Mouse (Mus musculus): ENCODE measurements around the gene Vamp5. TPM values are rescaled to one million over a fixed set of nuclear protein-coding genes. Genes with fewer than 3 reads are reported as not detected.

Vamp5 gene
- polyA plus RNA-seq, 1 experiment from 2014 or later = 15.9 TPM

DNA sequence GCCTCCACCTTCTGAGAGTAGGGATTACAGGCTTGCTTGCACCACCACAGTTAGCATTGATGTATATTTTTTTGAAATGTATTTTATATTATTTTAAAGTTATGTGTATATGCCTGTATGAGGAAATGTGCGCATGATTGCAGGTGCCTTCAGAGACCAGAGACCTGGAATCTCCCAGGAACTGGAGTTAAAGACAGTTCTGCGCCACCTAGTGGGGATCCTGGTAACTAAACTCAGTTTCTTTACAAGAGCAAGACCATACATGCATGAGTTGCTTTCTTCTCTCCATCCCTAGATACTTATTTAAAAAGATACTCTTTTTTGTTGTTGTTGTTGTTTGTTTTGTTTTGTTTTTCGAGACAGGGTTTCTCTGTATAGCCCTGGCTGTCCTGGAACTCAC lies 29.3 kb upstream of the Vamp5 start:
- peak; percentile 66 for DNase-seq (ENCODE audit: low spot score)
- WGBS = 20% methylated on average over 3 of the region's 3 CpGs
- Histone ChIP-seq H3K36me3 (replicated peaks) (no peaks in the 10 kb centered on the region), H3K4me1 (peaks cover 7% of the 10 kb centered on the region), H3K9me3 (no peaks in the 10 kb centered on the region), H3K27ac (replicated peaks) (no peak overlapping the region), H3K27me3 (replicated peaks; ENCODE audit: low read depth, poor library complexity, severe bottlenecking) (no peaks in the 10 kb centered on the region), H3K4me3 (no peak overlapping the region)

DNA sequence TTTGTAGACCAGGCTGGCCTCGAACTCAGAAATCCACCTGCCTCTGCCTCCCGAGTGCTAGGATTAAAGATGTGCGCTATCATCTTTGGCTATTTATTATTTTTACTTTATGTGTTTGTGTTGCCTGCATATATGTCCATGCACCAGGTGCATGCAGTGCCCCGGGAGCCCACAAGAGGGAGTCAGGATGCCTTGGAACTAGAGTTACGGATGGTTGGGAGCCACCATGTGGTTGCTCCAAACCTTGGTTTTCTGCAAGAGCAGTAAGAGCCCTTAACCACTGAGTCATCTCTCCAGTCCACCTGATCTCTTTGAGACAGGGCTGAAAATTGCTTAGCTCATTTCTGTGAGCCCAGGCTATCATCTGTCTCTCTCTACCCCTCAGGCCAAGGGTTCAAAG lies 26.9 kb upstream of the Vamp5 start:
- DNase-seq (ENCODE audit: low spot score) = peak; percentile 90
- WGBS = 3% methylated on average over 5 of the region's 5 CpGs
- Histone ChIP-seq H3K36me3 (replicated peaks) (no peaks in the 10 kb centered on the region), H3K4me3 (no peak overlapping the region), H3K27me3 (replicated peaks; ENCODE audit: low read depth, poor library complexity, severe bottlenecking) (no peaks in the 10 kb centered on the region), H3K9me3 (no peaks in the 10 kb centered on the region), H3K27ac (replicated peaks) (no peak overlapping the region), H3K4me1 (no peaks in the 10 kb centered on the region)

DNA sequence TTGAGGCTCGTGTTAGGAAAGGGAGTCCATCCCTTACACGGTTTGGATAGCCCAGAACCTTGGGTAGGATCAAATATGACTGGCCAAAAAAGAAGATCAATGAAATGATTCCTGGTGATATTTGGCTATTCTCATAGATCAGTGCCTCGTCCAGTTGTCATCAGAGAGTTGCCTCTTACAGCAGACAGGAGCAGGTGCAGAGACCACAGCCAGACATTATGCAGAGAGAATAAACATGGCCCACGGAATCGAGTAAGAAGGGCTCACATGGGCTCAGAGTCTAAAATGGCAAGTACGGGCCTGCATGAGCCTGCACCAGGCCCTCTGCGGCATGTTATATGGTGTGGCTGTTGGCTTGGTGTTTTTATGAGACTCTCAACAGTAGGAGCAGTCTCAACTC lies 25.1 kb upstream of the Vamp5 start:
- DNase-seq (ENCODE audit: low spot score) = no peak

DNA sequence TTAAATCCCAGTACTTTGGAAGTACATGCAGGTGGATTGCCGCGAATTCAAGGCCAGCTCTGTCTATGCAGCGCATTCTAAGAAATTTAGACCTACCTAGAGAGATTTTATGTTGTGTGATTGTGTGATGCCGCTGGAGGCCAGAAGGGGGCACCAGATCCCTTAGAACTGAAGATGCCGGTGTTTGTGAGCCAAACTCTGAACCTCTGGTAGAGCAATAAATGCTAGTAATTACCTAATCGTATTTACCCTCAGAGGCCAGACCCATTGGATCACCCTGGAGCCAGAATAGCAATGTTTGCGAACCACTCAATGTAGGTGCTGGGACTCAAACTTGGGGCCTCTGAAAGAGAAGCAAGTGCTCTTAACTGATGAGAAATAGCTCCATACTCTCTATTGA lies 21.6 kb upstream of the Vamp5 start:
- Histone ChIP-seq H3K4me1 (no peaks in the 10 kb centered on the region), H3K36me3 (replicated peaks) (no peaks in the 10 kb centered on the region), H3K27me3 (replicated peaks; ENCODE audit: low read depth, poor library complexity, severe bottlenecking) (no peaks in the 10 kb centered on the region), H3K4me3 (no peak overlapping the region), H3K27ac (replicated peaks) (no peak overlapping the region), H3K9me3 (no peaks in the 10 kb centered on the region)
- WGBS = 24% methylated on average over 7 of the region's 7 CpGs
- peak; percentile 74 for DNase-seq (ENCODE audit: low spot score)

More for the DNA sequence above, 25.1 kb upstream of the Vamp5 start:
- Histone ChIP-seq H3K27ac (replicated peaks) (no peak overlapping the region), H3K4me3 (no peak overlapping the region), H3K36me3 (replicated peaks) (no peaks in the 10 kb centered on the region), H3K4me1 (no peaks in the 10 kb centered on the region), H3K9me3 (no peaks in the 10 kb centered on the region), H3K27me3 (replicated peaks; ENCODE audit: low read depth, poor library complexity, severe bottlenecking) (no peaks in the 10 kb centered on the region)
- WGBS = 85% methylated on average over 7 of the region's 7 CpGs

DNA sequence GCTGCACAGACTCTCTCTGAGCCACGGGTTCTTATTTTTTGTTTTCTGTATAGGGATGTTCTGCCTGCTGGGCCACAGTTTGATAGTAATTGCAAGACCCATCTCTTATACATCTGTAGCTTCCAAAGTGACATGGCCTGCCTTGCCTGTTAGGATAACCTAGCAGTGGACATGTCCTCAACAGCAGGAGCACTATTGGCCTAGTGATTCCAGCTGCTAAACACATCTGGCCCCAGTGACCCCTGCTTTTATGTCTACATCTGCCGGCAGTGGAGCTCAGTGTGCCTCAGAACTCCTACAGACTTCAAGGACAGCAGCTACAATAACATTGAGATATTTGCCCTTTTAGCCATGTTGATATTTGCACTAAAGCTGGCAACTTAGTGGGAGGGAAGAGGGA lies 19.7 kb upstream of the Vamp5 start:
- DNase-seq (ENCODE audit: low spot score) = no peak
- Histone ChIP-seq H3K4me3 (no peak overlapping the region), H3K27ac (replicated peaks) (no peak overlapping the region), H3K4me1 (no peaks in the 10 kb centered on the region), H3K9me3 (no peaks in the 10 kb centered on the region), H3K36me3 (replicated peaks) (no peaks in the 10 kb centered on the region), H3K27me3 (replicated peaks; ENCODE audit: low read depth, poor library complexity, severe bottlenecking) (no peaks in the 10 kb centered on the region)
- WGBS = 54% methylated on average over 2 of the region's 2 CpGs

DNA sequence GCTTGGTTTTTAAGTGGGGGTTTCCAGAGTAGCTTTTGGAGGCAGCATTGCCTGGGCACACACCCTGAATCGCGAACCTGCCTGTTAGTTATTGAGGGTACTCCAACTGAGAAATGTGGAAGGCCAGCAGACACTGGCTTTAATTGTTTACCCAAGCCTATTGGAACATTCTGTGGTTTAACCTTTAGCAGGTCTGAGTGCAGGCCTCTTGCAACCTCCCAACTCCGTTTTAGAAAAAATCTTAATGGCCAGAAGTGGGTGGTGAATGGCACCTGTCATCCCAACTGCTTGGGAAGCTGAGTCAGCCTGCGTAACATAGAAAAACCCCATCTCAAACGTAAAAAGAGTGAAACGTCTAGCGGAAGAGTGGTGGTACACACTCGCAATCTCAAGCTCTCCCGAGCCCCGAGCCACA lies 16.6 kb upstream of the Vamp5 start:
- WGBS = 82% methylated on average over 10 of the region's 10 CpGs
- DNase-seq (ENCODE audit: low spot score) = no peak
- no peak overlapping the region for H3K27ac ChIP-seq (replicated peaks)

DNA sequence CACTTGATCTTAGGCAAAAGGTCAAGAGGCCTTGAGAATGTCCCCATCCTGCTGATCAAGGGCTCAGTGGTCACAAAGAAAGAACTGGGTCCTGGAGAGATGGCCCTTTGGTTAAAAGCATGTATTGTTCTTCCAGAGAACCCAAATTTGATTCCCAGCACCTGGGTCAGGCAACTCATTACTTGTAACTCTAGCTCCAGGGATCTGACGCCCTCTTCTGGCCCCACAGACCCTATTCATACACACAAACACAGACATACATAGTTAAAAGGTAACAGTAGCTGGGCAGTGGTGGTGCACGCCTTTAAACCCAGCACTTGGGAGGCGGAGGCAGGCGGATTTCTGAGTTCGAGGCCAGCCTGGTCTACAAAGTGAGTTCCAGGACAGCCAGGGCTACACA lies 12.1 kb upstream of the Vamp5 start:
- Histone ChIP-seq H3K4me1 (peaks cover 48% of the 10 kb centered on the region), H3K27me3 (replicated peaks; ENCODE audit: low read depth, poor library complexity, severe bottlenecking) (0 out of 2 replicates have a peak, but pooled peaks cover 3% of the 10 kb centered on the region), H3K9me3 (no peaks in the 10 kb centered on the region), H3K36me3 (replicated peaks) (no peaks in the 10 kb centered on the region), H3K27ac (replicated peaks) (no peak overlapping the region), H3K4me3 (no peak overlapping the region)
- WGBS = 86% methylated on average over 5 of the region's 5 CpGs
- no peak for DNase-seq (ENCODE audit: low spot score)

More for the DNA sequence above, 16.6 kb upstream of the Vamp5 start:
- Histone ChIP-seq H3K36me3 (replicated peaks) (no peaks in the 10 kb centered on the region), H3K9me3 (no peaks in the 10 kb centered on the region), H3K4me1 (peaks cover 9% of the 10 kb centered on the region; the same call in 1 of the 2 replicates), H3K4me3 (no peak overlapping the region), H3K27me3 (replicated peaks; ENCODE audit: low read depth, poor library complexity, severe bottlenecking) (no peaks in the 10 kb centered on the region)

DNA sequence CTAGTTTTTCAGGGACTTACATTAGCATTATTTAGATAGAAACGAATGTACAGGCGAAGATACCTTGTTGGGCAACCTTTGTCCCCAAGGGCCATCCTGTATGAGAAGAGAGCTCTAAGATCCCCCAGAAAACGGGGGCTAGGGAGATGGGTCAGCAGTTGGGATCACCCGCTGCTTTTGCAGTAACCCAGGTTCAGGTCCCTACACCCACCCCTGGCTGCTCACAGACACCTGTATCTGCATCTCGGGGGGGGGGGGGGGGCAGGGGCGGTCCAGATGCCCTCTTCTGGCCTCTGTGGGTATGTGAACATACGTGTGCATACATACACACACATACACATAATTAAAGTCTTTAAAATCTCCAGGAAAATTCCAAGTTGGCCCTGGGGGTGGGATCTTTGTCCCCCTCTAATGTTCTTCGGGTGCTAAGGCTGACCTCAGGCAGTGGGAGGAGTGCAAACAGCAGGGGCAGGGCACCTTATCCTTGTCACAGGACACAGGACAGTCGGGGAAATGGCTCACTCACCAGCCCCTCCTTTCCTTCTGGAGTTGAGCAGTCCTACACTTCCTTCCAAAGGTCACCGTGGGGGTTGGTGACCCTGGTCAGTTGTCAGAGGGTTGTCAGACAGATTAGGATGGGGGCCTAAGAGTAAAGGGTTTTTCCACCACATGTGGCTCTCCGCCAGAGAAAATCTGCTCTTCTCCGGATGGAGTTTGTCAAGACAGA lies 10.7 kb upstream of the Vamp5 start:
- peaks cover 48% of the 10 kb centered on the region for H3K4me1 ChIP-seq
- DNase-seq (ENCODE audit: low spot score) = peak; percentile 51
- H3K9me3 ChIP-seq = no peaks in the 10 kb centered on the region
- 0 out of 2 replicates have a peak, but pooled peaks cover 3% of the 10 kb centered on the region for H3K27me3 ChIP-seq (replicated peaks; ENCODE audit: low read depth, poor library complexity, severe bottlenecking)
- 9% methylated on average over 12 of the region's 12 CpGs for WGBS
- H3K27ac ChIP-seq (replicated peaks) = peak overlapping the region; percentile 91
- H3K36me3 ChIP-seq (replicated peaks) = peaks cover 5% of the 10 kb centered on the region; the same call in 1 of the 2 replicates
- peak overlapping the region; percentile 64 for H3K4me3 ChIP-seq

DNA sequence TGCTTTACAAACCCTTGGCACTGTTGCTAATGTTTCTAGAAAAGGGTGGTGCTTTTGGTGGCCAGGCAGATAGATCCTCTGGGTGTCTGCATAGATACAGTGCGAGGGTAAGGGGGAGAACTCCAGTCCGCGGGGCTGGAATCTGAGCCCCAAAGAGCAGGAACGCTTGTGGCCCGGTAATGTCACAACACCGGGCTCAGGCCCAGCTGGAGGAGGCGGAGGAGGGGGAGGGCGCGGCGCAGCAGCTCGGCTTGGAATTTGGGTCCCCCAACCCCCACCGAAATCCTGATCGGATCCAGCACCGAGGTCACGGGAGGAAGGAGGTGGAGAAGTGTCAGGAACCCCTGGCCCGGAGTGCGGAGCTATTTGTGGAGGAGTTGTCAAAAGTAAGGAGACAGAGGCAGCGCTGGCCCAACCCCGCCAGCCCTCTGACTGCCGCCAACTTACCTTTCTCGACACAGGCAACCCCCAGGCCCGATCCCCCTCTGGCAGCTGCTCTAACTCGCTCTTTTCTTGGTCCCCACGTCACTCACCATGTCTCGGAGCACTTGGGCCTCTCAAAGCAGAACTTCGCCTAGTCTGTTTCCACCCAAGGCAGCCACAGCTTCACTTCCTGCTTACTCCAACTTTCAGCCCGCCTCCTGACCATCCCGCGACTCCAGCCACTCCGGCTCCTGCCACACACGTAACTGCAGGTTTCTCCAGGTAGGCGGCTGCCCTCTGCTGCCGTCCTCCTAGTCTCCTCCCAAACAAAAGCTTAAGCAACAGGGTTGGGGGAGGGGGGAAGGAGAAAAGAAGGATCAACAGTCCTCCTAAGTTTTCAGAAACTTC lies 9.9 kb upstream of the Vamp5 start, which contains the start of gene Vamp8:
Gene Vamp8, minus strand, starts transcription at position 763 of the 831 bp plus-strand sequence.
- Histone ChIP-seq H3K4me3 (peak within 1 kb of the TSS; percentile 64), H3K9me3 (no peaks in the 10 kb centered on the region), H3K36me3 (replicated peaks) (peaks cover 11% of the 10 kb centered on the region), H3K27me3 (replicated peaks; ENCODE audit: low read depth, poor library complexity, severe bottlenecking) (0 out of 2 replicates have a peak, but pooled peaks cover 3% of the 10 kb centered on the region), H3K27ac (replicated peaks) (peak within 1 kb of the TSS; percentile 91), H3K4me1 (peaks cover 48% of the 10 kb centered on the region)
- DNase-seq (ENCODE audit: low spot score) = peak; percentile 73
- WGBS = 1% methylated on average over 33 of the region's 33 CpGs

DNA sequence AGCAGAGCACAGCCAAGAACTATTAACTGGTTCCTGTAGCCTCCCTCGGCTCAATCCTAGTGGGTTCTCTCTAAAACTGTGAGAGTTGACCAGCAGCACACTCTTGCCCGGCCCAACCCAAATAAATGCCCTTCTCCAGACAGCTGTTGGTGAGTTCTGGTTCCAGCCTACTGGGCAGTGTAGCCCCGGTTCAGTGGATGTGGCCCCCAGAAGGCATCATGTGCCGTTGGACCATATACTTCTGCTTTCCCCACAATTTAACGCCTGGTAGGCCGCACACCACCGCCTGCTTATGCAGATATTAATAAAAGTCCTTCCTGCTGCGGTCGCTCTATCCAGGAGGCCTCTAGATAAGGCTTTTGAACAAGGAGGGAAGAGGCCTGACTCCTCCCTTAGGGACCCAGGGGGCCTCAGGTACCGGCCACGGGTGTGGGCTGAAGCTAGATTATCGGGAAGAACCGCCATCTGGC lies 9.2 kb upstream of the Vamp5 start:
- peak; percentile 37 for DNase-seq (ENCODE audit: low spot score)
- peak overlapping the region; percentile 91 for H3K27ac ChIP-seq (replicated peaks)
- H3K9me3 ChIP-seq = no peaks in the 10 kb centered on the region
- 0 out of 2 replicates have a peak, but pooled peaks cover 3% of the 10 kb centered on the region for H3K27me3 ChIP-seq (replicated peaks; ENCODE audit: low read depth, poor library complexity, severe bottlenecking)
- 28% methylated on average over 13 of the region's 13 CpGs for WGBS
- H3K36me3 ChIP-seq (replicated peaks) = peaks cover 17% of the 10 kb centered on the region
- peak overlapping the region; percentile 64 for H3K4me3 ChIP-seq
- peaks cover 48% of the 10 kb centered on the region for H3K4me1 ChIP-seq

DNA sequence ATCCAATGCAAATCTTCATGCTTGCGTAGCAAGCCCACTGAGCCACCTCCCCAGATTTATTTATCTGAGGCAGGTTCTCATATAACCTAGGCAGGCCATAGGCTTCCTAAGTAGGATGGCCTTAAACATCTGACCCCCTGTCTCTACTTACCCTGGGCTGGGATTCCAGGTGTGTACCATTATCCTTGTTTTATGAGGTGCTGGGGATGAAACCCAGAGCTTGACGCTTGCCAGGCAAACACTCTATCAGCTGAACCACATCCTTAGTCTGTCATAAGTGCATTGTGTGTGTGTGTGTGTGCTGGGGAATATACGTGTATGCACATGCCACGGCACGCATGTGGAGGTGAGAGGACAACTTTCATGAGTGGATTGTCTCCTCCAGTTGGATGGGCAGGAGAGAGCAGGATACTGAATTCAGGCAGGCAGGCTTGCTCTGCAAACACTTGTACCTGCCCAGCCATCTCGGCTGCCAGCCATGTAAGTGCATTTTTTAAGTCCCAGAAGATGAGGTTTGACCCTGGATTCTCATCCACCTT lies 8.6 kb upstream of the Vamp5 start:
- Histone ChIP-seq H3K27ac (replicated peaks) (no peak overlapping the region), H3K4me1 (peaks cover 46% of the 10 kb centered on the region), H3K9me3 (no peaks in the 10 kb centered on the region), H3K36me3 (replicated peaks) (peaks cover 17% of the 10 kb centered on the region), H3K4me3 (0 out of 2 replicates have a peak overlapping the region, but pooled peaks have one; percentile 64), H3K27me3 (replicated peaks; ENCODE audit: low read depth, poor library complexity, severe bottlenecking) (0 out of 2 replicates have a peak, but pooled peaks cover 3% of the 10 kb centered on the region)
- 84% methylated on average over 6 of the region's 6 CpGs for WGBS
- DNase-seq (ENCODE audit: low spot score) = no peak

DNA sequence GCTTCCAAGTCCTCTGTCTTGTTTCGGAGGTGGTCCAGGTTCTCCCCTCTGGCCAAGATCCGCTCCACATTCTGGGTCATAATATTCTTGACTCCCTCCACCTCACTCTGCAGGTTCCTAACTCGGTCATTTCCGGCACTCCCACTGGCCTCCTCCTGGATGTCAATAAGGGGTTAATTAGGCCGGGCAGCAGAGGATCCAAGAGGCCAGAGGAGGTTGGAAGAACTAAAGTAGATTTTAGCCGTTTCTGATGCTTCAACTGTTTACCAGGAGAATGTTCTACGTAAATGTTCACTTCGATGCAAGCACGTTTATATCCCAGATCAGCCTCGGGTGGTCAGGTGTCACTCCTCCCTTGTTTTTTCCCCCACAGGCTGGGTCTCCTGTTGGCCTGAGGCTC lies 8.0 kb upstream of the Vamp5 start:
- 0 out of 2 replicates have a peak, but pooled peaks cover 3% of the 10 kb centered on the region for H3K27me3 ChIP-seq (replicated peaks; ENCODE audit: low read depth, poor library complexity, severe bottlenecking)
- no peak overlapping the region for H3K27ac ChIP-seq (replicated peaks)
- 67% methylated on average over 10 of the region's 10 CpGs for WGBS
- no peak for DNase-seq (ENCODE audit: low spot score)
- no peak overlapping the region for H3K4me3 ChIP-seq
- H3K36me3 ChIP-seq (replicated peaks) = peaks cover 17% of the 10 kb centered on the region
- H3K4me1 ChIP-seq = peaks cover 43% of the 10 kb centered on the region
- no peaks in the 10 kb centered on the region for H3K9me3 ChIP-seq
